Mouse (Mus musculus): ENCODE measurements around the gene 9530053A07Rik. TPM values are rescaled to one million over a fixed set of nuclear protein-coding genes. Genes with fewer than 3 reads are reported as not detected.
"Not testable (repeated sequence)": the region's sequence is repeated elsewhere in the genome, so short reads cannot be mapped to it uniquely, and the experiment has no call there.

Gene 9530053A07Rik
- polyA plus RNA-seq, 2 experiments = not detected

DNA sequence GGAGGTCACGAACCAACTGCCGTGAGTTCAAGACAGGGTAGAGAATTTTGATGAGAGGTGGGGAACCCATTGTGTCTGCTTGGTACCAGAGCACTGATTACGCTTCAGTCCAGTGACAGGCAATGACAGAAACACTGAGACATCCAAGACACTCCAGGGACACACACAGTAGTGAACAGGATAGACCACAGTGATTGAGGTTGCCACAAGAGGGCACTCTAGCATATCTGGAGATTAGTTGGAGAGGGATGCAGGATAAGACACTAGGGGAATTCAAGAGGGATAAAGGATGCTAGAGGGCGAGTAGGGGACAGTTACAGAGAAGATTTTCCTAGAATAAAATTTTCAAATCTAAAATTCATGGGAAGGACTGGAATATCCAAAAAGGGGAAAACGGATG, 8.3 kb downstream of the 9530053A07Rik start:
- Histone ChIP-seq H3K9ac (replicated peaks) (no peak overlapping the region), H3K9me3 (ENCODE audit: control insufficient read depth, low read length) (no peaks in the 10 kb centered on the region), H3K36me3 (replicated peaks; ENCODE audit: control insufficient read depth, insufficient read depth, low read depth) (no peaks in the 10 kb centered on the region), H3K4me3 (ENCODE audit: insufficient read depth in 1 of 2, low read depth in 2 of 2, low read length in 2 of 2) (no peak overlapping the region), H3K4me2 (ENCODE audit: low read depth) (no peak overlapping the region), H3K4me1 (replicated peaks; ENCODE audit: control insufficient read depth in 2 of 2, insufficient read depth in 2 of 2, low read length in 1 of 2) (no peaks in the 10 kb centered on the region), H3K27ac (no peak overlapping the region), H3K27me3 (ENCODE audit: control insufficient read depth, insufficient read depth, low read length) (no peaks in the 10 kb centered on the region)
- TF ChIP-seq CTCF (IDR thresholded peaks at IDR 0.05; ENCODE audit: low read depth) = peak; percentile 53
- no peak for TF ChIP-seq EP300 (IDR thresholded peaks at IDR 0.05; ENCODE audit: low read depth)
- 39% methylated on average over 5 of the region's 5 CpGs for WGBS (ENCODE audit: insufficient replicate concordance)
- ATAC-seq (ENCODE audit: insufficient read depth) = no peak
- DNase-seq (ENCODE audit: low read depth in 3 of 3, low spot score in 3 of 3) = peak in 2 of 3 experiments; percentile 4 to 6

DNA sequence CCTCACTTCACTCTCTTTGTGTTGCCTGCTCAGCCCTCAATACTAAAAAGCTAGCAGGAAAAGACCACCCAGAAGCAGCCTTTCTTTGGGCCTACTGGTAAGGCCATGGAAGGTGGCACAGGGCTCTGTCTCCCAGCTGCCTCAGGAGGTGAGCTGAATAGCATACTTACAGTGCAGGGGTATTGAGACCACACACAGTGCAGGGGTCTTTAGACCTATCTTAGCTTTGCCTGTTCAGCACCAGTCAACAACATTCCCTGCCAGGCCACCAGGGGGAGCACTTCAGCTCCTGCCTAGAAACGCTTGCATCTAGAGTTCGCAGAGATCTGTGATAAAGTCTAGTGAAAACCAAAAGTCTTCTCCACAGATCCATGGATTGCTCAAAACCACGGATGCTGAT, 19.0 kb downstream of the 9530053A07Rik start:
- Histone ChIP-seq H3K27ac (no peak overlapping the region), H3K9me3 (ENCODE audit: control insufficient read depth, low read length) (no peaks in the 10 kb centered on the region), H3K4me1 (replicated peaks; ENCODE audit: control insufficient read depth in 2 of 2, insufficient read depth in 2 of 2, low read length in 1 of 2) (no peaks in the 10 kb centered on the region), H3K4me3 (ENCODE audit: insufficient read depth in 1 of 2, low read depth in 2 of 2, low read length in 2 of 2) (no peak overlapping the region), H3K36me3 (replicated peaks; ENCODE audit: control insufficient read depth, insufficient read depth, low read depth) (no peaks in the 10 kb centered on the region), H3K9ac (replicated peaks) (no peak overlapping the region), H3K27me3 (ENCODE audit: control insufficient read depth, insufficient read depth, low read length) (no peaks in the 10 kb centered on the region), H3K4me2 (ENCODE audit: low read depth) (no peak overlapping the region)
- 13% methylated on average over 3 of the region's 3 CpGs for WGBS (ENCODE audit: insufficient replicate concordance)
- ATAC-seq (ENCODE audit: insufficient read depth) (no peak), DNase-seq (ENCODE audit: low read depth in 3 of 3, low spot score in 3 of 3) (no peak)
- TF ChIP-seq CTCF (IDR thresholded peaks at IDR 0.05; ENCODE audit: low read depth) (peak; percentile 88), EP300 (IDR thresholded peaks at IDR 0.05; ENCODE audit: low read depth) (no peak)

- no peaks in the 10 kb centered on the region for H3K9me3 ChIP-seq (ENCODE audit: control insufficient read depth, low read length)
- H3K4me2 ChIP-seq (ENCODE audit: low read depth) = no peak overlapping the region
- ATAC-seq (ENCODE audit: insufficient read depth) (no peak), DNase-seq (ENCODE audit: low read depth in 3 of 3, low spot score in 3 of 3) (no peak)
- no peak overlapping the region for H3K9ac ChIP-seq (replicated peaks)
- H3K36me3 ChIP-seq (replicated peaks; ENCODE audit: control insufficient read depth, insufficient read depth, low read depth) = no peaks in the 10 kb centered on the region
- no peak overlapping the region for H3K4me3 ChIP-seq (ENCODE audit: insufficient read depth in 1 of 2, low read depth in 2 of 2, low read length in 2 of 2)
- H3K27me3 ChIP-seq (ENCODE audit: control insufficient read depth, insufficient read depth, low read length) = no peaks in the 10 kb centered on the region
- no peak overlapping the region for H3K27ac ChIP-seq
- WGBS (ENCODE audit: insufficient replicate concordance) = 64% methylated on average over 1 of the region's 1 CpGs
- no peak for TF ChIP-seq CTCF (IDR thresholded peaks at IDR 0.05; ENCODE audit: low read depth)
- TF ChIP-seq EP300 (IDR thresholded peaks at IDR 0.05; ENCODE audit: low read depth) = no peak
- H3K4me1 ChIP-seq (replicated peaks; ENCODE audit: control insufficient read depth in 2 of 2, insufficient read depth in 2 of 2, low read length in 1 of 2) = no peaks in the 10 kb centered on the region
Observed at GRCm38 (mm10) chr7:28149841-28150240, 20.6 kb downstream of the 9530053A07Rik start.

DNA sequence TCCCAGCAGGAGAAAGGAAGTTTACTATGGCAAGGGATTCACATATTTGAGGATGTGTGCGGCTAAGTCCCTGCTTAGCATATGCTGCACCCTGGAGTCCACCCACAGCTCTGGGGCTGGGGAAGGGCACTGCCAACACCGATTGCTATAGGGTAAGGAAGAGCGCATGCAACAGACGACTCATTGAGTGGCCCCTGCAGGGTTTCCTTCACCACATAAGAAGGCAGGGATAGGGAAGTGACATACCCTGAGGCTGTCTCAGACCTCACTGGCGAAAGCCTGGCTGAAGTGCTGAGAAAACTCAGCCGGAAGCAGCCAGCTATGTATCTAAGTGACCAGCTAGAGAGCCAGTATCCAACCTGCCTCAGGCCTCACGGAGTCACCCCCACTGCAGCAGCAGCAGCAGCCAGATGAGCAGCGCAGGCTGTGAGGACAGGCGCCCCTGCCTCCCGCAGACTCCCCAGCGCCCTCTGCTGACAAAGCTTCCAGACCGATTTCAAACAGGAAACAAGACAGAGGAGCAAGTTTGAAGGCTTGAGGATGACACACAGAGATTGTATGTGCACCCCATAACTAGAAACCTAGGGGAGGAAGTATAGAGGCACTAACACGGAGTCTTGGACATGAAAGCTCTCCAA, 22.4 kb downstream of the 9530053A07Rik start:
- 10% methylated on average over 13 of the region's 13 CpGs for WGBS (ENCODE audit: insufficient replicate concordance)
- no peak for DNase-seq (ENCODE audit: low read depth in 3 of 3, low spot score in 3 of 3)
- H3K9me3 ChIP-seq (ENCODE audit: control insufficient read depth, low read length) = no peaks in the 10 kb centered on the region
- H3K4me2 ChIP-seq (ENCODE audit: low read depth) = no peak overlapping the region
- ATAC-seq (ENCODE audit: insufficient read depth) = no peak
- TF ChIP-seq EP300 (IDR thresholded peaks at IDR 0.05; ENCODE audit: low read depth) = no peak
- TF ChIP-seq CTCF (IDR thresholded peaks at IDR 0.05; ENCODE audit: low read depth) = peak; percentile 68
- no peaks in the 10 kb centered on the region for H3K36me3 ChIP-seq (replicated peaks; ENCODE audit: control insufficient read depth, insufficient read depth, low read depth)
- no peaks in the 10 kb centered on the region for H3K27me3 ChIP-seq (ENCODE audit: control insufficient read depth, insufficient read depth, low read length)
- no peaks in the 10 kb centered on the region for H3K4me1 ChIP-seq (replicated peaks; ENCODE audit: control insufficient read depth in 2 of 2, insufficient read depth in 2 of 2, low read length in 1 of 2)
- H3K4me3 ChIP-seq (ENCODE audit: insufficient read depth in 1 of 2, low read depth in 2 of 2, low read length in 2 of 2) = no peak overlapping the region
- H3K27ac ChIP-seq = no peak overlapping the region
- no peak overlapping the region for H3K9ac ChIP-seq (replicated peaks)

DNA sequence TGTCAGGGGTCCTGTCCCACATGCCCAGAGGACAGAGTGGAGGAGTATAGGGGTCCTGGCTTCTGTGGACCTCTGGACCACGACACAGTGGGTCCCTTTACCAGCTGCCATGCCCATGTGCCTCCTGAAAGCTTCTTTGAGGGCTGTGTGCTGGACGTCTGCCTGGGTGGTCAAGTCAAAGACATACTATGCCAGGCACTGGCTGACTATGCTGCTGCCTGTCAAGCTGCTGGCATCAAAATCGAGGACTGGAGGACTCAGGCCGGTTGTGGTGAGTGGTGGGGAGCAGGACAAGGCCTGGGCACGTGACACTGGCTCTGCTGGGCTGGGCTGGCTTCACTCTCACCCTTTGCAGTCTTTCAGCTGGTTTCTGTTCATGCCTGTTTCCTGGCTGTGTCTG, 24.3 kb downstream of the 9530053A07Rik start:
- 25% methylated on average over 5 of the region's 5 CpGs for WGBS (ENCODE audit: insufficient replicate concordance)
- not testable (repeated sequence) for H3K4me1 ChIP-seq (replicated peaks; ENCODE audit: control insufficient read depth in 2 of 2, insufficient read depth in 2 of 2, low read length in 1 of 2); H3K4me3 ChIP-seq (ENCODE audit: insufficient read depth in 1 of 2, low read depth in 2 of 2, low read length in 2 of 2); H3K27ac ChIP-seq; ATAC-seq (ENCODE audit: insufficient read depth); H3K9me3 ChIP-seq (ENCODE audit: control insufficient read depth, low read length); H3K4me2 ChIP-seq (ENCODE audit: low read depth); H3K27me3 ChIP-seq (ENCODE audit: control insufficient read depth, insufficient read depth, low read length); H3K9ac ChIP-seq (replicated peaks); H3K36me3 ChIP-seq (replicated peaks; ENCODE audit: control insufficient read depth, insufficient read depth, low read depth); DNase-seq (ENCODE audit: low read depth in 3 of 3, low spot score in 3 of 3)
